Mouse (Mus musculus): ENCODE results near the gene Dzip3.

DNA sequence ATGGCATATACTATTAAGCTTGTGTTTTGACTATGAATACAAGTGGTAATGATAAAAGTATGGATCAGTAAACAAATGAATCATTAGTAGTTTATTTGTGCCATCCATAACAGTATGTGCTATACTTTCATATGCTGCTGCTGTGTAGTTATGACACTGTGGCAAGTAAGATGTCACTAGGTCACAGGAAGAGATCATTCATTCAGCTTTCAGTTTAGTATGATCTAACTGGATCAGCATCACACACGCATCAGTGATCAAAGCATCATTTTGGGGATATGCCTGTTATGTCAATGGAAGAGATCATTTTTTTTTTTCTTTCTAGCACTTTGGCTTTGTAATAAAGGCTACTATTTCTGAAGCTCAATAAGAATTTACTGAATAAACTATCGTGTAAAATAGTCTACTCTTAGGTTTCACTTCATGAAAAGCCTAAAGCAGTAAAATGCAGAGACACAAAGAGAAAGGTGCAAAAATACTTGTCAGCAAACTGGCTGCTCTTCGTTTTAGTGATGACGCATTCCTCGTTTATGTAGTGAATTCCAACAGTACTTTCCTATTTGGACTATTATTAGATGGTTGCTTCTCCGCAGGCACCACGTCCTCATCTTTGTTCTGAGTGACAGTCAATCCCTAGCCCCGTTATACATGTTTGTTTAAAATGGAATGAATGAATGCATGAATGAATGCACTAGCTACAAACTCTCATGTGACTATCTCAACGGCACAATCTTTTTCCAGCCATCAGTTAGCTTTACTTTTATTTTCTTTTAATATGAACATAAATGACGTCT is 1.3 kb downstream of the Dzip3 start:
- no peak for TF ChIP-seq CTCF (IDR thresholded peaks at IDR 0.05; ENCODE audit: insufficient read depth, low read length)
- no peak for TF ChIP-seq POLR2A (IDR thresholded peaks at IDR 0.05; ENCODE audit: borderline replicate concordance, extremely low read depth, low read depth, low read length)
